Mouse (Mus musculus): ENCODE data around the gene Crat. TPM values are rescaled to one million over a fixed set of nuclear protein-coding genes. Genes with fewer than 3 reads are reported as not detected.

The Crat gene
- polyA plus RNA-seq, 1 experiment from 2014 or later: 24.4 TPM

DNA sequence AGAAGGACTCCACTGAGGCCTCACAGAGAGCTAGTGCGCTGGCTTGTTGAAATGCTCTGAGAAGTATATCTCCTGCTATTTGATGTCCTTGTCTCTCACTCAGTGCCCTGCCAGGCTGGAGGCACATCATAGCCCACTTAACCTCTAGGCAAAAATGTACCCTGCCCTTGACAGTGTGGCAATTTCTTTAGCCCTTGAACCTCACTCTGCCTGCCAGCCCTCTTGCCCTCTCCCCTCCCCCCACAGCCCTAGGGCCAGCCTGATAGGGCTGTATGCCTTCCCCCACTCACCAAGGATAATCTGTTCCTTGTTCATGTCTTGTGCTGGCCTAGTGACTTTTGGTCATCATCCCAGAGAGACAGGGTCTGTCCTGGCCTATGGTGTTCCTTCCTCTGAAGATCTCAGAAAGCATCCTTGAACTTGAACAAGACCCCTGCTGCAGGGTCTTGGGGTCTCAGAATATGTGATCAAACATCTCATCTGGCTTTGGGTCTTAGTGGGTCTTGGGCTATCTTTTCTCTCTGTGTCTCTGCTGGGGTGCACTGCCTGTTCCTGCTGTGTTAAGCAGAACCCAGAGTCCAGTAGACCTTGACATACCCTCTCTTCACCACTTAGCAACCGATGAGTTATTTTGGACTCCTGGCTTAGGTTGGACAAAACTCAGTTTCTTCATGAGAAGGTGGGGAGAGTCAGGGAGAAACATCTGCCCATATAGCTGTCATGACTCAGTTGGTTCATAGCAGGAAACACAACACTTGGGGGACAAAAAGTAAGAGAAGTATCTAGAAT, 50.1 kb downstream of the Crat start:
- H3K27me3 ChIP-seq: no peaks in the 10 kb centered on the region
- no peaks in the 10 kb centered on the region for H3K9me3 ChIP-seq
- H3K27ac ChIP-seq: no peak overlapping the region
- 89% methylated on average over 2 of the region's 2 CpGs for WGBS
- peak overlapping the region; percentile 94 for H3K4me3 ChIP-seq (replicated peaks)
- peak overlapping the region; percentile 97 for H3K4me2 ChIP-seq
- no peak for ATAC-seq (ENCODE audit: insufficient number of reproducible peaks, insufficient read depth, low FRiP score, low TSS enrichment, low read depth)
- H3K9ac ChIP-seq (replicated peaks): peak overlapping the region; percentile 88
- peaks cover 36% of the 10 kb centered on the region for H3K36me3 ChIP-seq
- H3K4me1 ChIP-seq (replicated peaks): peaks cover 12% of the 10 kb centered on the region

DNA sequence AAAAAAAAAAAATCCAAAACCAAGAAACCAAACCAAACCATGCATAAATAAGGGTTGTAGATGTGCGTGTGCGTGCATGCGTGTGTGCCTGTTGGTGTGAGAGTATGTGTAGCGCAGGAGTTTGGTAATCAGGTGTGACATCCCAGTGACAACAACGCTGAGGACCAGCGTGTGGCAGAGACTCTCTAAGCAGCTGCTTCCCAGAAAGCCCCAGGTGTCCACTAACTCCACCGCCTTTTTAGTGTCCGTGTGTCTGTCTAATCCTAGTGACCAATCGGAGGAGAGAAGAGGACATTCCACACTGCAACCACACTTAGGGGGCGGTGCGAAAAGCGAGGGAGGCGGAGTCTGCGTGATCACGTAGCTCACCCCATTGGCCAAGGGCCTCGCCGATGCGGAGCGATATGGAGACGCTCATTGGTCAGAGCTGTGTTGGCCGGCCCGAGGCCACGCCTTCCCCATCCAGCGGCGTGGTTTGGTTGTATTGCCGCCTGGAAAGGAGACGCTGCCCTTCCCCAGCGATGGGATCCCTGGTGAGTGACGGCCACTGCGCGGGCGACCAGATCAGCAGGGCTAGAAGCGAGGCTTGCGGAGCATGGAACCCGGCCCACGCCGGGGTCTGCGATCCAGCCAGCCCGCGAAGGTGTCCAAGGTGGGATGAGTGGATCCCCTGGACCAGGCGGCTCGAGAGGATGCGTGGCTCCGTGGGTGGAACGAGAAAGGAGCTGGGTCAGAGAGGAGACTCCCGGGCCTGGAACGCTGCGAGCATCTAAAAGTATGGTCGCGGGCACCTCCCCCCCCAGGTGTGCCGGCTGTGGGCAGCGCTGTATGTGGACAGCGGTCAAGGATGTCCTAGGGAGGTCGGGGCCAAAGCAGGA, 51.6 kb downstream of the Crat start, which contains the start of gene Miga2:
Miga2 (plus strand) TSS at position 461 of the 878 bp plus-strand sequence.
- H3K4me2 ChIP-seq: peak within 1 kb of the TSS; percentile 97
- peak within 1 kb of the TSS; percentile 94 for H3K4me3 ChIP-seq (replicated peaks)
- H3K9me3 ChIP-seq: no peaks in the 10 kb centered on the region
- peak within 1 kb of the TSS; percentile 88 for H3K9ac ChIP-seq (replicated peaks)
- H3K27me3 ChIP-seq: no peaks in the 10 kb centered on the region
- peak within 1 kb of the TSS; percentile 64 for H3K27ac ChIP-seq
- peaks cover 21% of the 10 kb centered on the region for H3K36me3 ChIP-seq
- ATAC-seq (ENCODE audit: insufficient number of reproducible peaks, insufficient read depth, low FRiP score, low TSS enrichment, low read depth): peak; percentile 99
- H3K4me1 ChIP-seq (replicated peaks): peaks cover 12% of the 10 kb centered on the region
- WGBS: under 1% methylated on average over 54 of the region's 54 CpGs

DNA sequence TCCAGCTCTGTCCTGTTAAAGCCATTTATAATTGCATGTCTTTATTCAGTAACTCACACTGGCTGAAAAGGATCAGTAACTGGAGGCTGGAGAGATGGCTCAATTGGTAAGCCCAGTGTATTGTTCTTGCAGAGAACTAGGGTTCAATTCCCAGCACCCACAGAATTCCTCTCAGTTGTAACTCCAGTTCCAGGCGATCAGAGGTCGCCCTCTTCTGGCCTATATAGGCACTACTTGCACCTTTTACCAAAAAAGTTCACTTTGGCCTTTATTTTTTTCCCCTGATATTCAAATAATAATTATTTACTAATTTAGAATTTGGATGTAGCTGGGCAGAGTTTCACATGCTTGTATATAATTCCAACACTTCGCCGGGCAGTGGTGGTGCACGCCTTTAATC, 52.7 kb downstream of the Crat start:
- H3K4me1 ChIP-seq (replicated peaks): peaks cover 22% of the 10 kb centered on the region
- WGBS: 73% methylated on average over 5 of the region's 5 CpGs
- H3K27me3 ChIP-seq: no peaks in the 10 kb centered on the region
- no peak for ATAC-seq (ENCODE audit: insufficient number of reproducible peaks, insufficient read depth, low FRiP score, low TSS enrichment, low read depth)
- peaks cover 10% of the 10 kb centered on the region for H3K36me3 ChIP-seq
- H3K9me3 ChIP-seq: no peaks in the 10 kb centered on the region
- H3K9ac ChIP-seq (replicated peaks): no peak overlapping the region
- no peak overlapping the region for H3K27ac ChIP-seq
- H3K4me2 ChIP-seq: no peak overlapping the region
- no peak overlapping the region for H3K4me3 ChIP-seq (replicated peaks)

DNA sequence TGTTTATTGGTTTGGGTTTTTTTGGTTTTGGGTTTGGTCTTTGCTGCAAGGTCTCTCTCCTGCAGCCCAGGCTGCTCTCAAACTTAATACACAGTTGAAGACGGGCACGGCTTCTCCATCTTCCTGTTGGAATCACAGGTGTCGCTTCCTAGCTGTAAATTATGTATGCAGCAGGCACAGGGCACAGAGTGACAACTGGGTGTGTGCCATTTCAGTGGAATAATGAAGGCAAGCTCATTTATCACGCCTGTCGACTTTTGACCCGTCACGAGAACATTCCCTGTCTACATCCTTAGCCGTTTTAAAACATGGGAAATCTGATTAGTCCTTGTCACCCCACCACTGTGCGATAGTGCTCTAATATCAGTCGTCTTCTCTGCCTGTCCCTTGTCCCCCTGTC, 55.0 kb downstream of the Crat start:
- Histone ChIP-seq H3K9me3 (no peaks in the 10 kb centered on the region), H3K4me3 (replicated peaks) (no peak overlapping the region), H3K36me3 (0 out of 2 replicates have a peak, but pooled peaks cover 2% of the 10 kb centered on the region), H3K27ac (no peak overlapping the region), H3K4me1 (replicated peaks) (peaks cover 32% of the 10 kb centered on the region), H3K9ac (replicated peaks) (no peak overlapping the region), H3K27me3 (no peaks in the 10 kb centered on the region), H3K4me2 (no peak overlapping the region)
- no peak for ATAC-seq (ENCODE audit: insufficient number of reproducible peaks, insufficient read depth, low FRiP score, low TSS enrichment, low read depth)
- WGBS: 64% methylated on average over 10 of the region's 10 CpGs

DNA sequence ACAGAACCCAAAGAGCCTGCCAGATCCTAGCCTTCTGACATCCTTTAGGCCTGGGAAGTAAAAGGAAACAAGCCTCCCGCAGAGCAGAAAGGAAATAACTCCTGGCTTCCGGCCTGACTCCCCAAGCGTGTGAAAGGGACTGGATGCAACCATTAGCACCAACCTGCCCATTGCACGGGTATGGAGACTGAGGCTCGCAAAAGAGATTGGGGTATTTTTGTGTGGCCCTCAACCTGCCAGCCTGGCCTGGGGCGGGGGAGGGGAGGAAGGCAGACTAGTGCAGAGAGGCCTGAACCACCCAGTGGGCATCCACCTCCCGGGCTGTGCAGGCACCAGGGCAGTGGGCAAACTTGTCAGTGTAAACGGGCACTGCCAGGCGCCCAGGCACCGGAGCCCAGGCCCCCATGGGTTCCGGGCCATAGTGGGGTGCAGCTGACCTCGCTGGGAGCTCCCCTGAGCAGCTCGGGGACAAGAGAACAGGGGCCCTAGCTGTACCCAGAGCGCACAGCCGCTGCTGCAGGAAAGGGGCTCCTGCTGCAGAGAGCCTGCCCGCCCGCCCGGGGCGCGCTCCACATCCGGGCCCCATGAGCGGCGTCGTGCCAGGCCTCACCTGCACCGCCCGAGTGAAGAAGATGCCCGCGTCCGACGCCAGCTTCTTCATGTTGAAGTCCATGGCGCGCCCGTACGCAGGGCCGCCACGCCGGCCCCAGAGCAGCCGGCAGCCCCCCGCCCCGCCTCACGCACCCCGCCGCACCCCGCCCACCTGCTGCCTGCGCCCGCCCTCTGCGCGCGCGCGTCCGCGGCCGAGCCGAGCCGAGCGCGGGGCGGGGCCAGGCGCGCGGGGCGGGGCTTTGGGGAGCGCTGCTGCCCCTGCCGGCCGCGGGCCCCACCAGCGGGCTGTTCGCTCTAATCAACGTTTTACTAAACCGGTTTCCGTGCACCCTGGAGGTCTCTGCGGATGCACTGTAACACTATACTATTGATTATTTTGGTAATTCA, 56.8 kb downstream of the Crat start, which contains the start of gene Sh3glb2:
Sh3glb2 (minus strand) TSS at position 805 of the 999 bp plus-strand sequence.
- peaks cover 18% of the 10 kb centered on the region for H3K36me3 ChIP-seq
- peak within 1 kb of the TSS; percentile 77 for H3K27ac ChIP-seq
- peak; percentile 71 for ATAC-seq (ENCODE audit: insufficient number of reproducible peaks, insufficient read depth, low FRiP score, low TSS enrichment, low read depth)
- H3K9me3 ChIP-seq: no peaks in the 10 kb centered on the region
- WGBS: 2% methylated on average over 73 of the region's 73 CpGs
- H3K27me3 ChIP-seq: no peaks in the 10 kb centered on the region
- H3K4me3 ChIP-seq (replicated peaks): peak within 1 kb of the TSS; percentile 78
- peaks cover 21% of the 10 kb centered on the region for H3K4me1 ChIP-seq (replicated peaks)
- H3K9ac ChIP-seq (replicated peaks): peak within 1 kb of the TSS; percentile 79
- peak within 1 kb of the TSS; percentile 91 for H3K4me2 ChIP-seq

DNA sequence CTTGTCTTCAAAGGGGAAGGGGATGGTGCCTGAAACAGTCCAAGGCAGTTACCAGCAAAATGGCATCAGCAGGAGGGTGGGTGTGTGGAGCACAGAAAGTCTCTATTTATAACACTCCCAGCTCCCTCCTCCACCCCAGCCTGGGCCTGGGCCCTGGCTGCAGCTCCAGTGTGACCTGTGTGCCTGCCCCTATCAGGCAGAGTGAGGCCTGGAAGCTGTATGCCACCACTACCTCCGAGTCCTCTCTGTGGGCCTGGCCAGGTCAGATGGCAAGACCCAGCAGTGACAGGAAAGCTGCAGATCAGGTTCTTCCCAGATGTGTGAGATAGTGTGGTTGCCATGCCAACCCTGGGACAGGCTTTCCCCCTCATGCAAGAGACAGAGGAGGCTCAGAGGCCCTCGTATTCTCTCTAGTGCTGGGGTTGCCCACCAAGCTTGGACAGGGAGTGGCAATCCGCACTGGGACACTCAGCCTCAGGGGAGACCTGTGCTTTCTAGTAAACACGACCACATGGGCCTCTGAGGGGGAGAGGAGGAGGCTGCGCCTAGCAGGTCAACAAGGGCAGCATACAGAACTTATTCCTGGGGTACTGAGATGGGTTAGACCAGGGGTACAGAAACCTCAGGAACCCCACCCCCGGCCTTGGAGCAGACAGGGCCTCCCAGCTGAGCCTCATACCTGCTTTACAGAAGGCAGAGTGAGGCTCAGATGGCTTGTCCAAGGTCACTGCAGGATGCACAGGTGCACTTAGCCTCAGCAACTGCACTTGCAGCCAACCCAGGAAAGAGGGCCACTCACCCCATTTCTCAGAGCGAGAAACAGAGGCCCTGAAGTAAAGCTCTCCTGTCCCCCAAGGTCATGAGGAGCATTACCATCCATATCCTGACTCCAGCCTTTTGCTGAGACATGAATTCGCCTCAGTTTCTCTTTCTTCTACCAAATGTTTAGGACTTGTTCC, 57.8 kb downstream of the Crat start:
- ATAC-seq (ENCODE audit: insufficient number of reproducible peaks, insufficient read depth, low FRiP score, low TSS enrichment, low read depth): no peak
- 53% methylated on average over 8 of the region's 8 CpGs for WGBS
- H3K9me3 ChIP-seq: no peaks in the 10 kb centered on the region

DNA sequence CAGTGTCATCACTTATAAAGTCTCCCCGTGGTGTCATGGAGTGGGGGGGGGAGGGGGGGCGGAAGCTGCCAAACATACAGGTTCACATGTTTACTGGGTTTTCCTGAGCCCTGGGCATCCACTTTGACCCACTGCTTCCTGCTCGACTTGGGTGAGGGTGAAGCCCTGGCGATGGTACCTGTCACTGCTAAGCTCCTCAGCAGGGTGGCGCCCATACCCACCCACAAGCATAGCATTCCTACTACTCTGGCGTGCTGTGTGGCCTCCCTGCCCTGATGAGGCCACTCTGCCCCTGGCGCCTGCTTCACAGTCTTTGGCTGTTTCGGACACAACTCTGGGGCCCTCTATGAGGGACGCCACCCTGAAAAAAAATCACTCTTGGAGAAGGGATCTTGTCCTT, 58.7 kb downstream of the Crat start:
- peak overlapping the region; percentile 79; the same call in 1 of the 2 replicates for H3K9ac ChIP-seq (replicated peaks)
- no peaks in the 10 kb centered on the region for H3K9me3 ChIP-seq
- no peak overlapping the region for H3K4me3 ChIP-seq (replicated peaks)
- no peak overlapping the region for H3K4me2 ChIP-seq
- no peak for ATAC-seq (ENCODE audit: insufficient number of reproducible peaks, insufficient read depth, low FRiP score, low TSS enrichment, low read depth)
- H3K4me1 ChIP-seq (replicated peaks): peaks cover 21% of the 10 kb centered on the region
- WGBS: 71% methylated on average over 9 of the region's 9 CpGs
- peaks cover 36% of the 10 kb centered on the region for H3K36me3 ChIP-seq
- H3K27me3 ChIP-seq: no peaks in the 10 kb centered on the region
- H3K27ac ChIP-seq: no peak overlapping the region

More for the DNA sequence above, 57.8 kb downstream of the Crat start:
- peak overlapping the region; percentile 78 for H3K4me3 ChIP-seq (replicated peaks)
- H3K9ac ChIP-seq (replicated peaks): peak overlapping the region; percentile 79
- peaks cover 28% of the 10 kb centered on the region for H3K36me3 ChIP-seq
- peaks cover 21% of the 10 kb centered on the region for H3K4me1 ChIP-seq (replicated peaks)
- no peaks in the 10 kb centered on the region for H3K27me3 ChIP-seq
- peak overlapping the region; percentile 91 for H3K4me2 ChIP-seq
- H3K27ac ChIP-seq: 0 out of 2 replicates have a peak overlapping the region, but pooled peaks have one; percentile 17

DNA sequence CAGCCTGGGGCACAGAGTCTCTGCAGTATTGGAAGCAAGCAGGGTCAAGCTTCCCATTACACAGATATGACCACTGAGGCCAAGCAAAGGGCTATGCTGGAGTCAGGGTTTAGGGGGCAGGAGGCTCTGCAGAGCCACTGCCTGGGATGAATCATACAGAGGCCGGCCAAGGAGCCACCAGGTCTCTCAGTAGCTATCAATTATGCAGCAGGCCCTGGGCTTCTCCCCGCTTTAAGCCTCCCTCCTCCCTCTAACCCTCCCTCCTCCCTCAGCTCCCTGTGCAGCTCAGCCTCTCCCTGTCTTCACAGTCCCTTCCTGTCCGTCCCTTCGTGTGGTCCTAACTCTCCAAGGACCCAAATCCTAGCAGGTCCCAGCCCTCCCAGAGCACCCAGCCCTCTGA, 59.3 kb downstream of the Crat start:
- Histone ChIP-seq H3K4me2 (no peak overlapping the region), H3K27me3 (no peaks in the 10 kb centered on the region), H3K4me3 (replicated peaks) (no peak overlapping the region), H3K9me3 (no peaks in the 10 kb centered on the region), H3K36me3 (peaks cover 36% of the 10 kb centered on the region), H3K4me1 (replicated peaks) (peaks cover 21% of the 10 kb centered on the region), H3K9ac (replicated peaks) (no peak overlapping the region), H3K27ac (no peak overlapping the region)
- 58% methylated on average over 4 of the region's 4 CpGs for WGBS
- ATAC-seq (ENCODE audit: insufficient number of reproducible peaks, insufficient read depth, low FRiP score, low TSS enrichment, low read depth): no peak

DNA sequence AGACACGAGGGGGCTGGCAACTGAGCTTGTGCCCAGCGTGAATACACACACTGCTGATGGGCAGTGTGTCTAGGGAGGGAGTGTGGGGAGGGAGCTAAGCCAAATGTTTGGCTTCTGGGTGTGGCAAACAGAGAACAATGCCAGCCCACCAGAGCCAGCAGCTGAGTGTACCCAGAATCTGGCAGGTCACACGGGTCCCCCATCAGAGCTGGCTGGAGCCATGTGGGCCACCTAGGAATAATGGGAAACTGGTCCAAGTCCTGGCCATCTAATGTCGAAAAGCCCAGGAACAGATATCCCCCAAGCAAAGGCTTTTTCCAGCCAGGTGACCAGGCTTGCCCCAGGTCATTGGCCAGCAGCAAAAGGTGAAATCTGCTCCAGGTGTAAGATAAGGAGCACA, 59.8 kb downstream of the Crat start:
- WGBS: 69% methylated on average over 4 of the region's 4 CpGs
- Histone ChIP-seq H3K4me2 (no peak overlapping the region), H3K27me3 (no peaks in the 10 kb centered on the region), H3K36me3 (peaks cover 38% of the 10 kb centered on the region), H3K4me3 (replicated peaks) (no peak overlapping the region), H3K27ac (no peak overlapping the region), H3K4me1 (replicated peaks) (peaks cover 21% of the 10 kb centered on the region), H3K9me3 (no peaks in the 10 kb centered on the region), H3K9ac (replicated peaks) (no peak overlapping the region; the same call in 1 of the 2 replicates)
- ATAC-seq (ENCODE audit: insufficient number of reproducible peaks, insufficient read depth, low FRiP score, low TSS enrichment, low read depth): no peak

All from limb, embryonic 12.5 days (tissue).